Mouse (Mus musculus) B cell, adult 2 months (primary cell): ENCODE results near the gene Eme2.

ENCODE experiments used
- DNase-seq, 2 experiments: peaks; one replicate each; pipeline ENCODE4 v3.0.0; 2022

The Eme2 gene

GRCm38 (mm10) chr17:24894995-24895547, at the start of gene Eme2, which contains the start of gene Mrps34:
TSS of gene Eme2 (minus strand) at chr17:24895087.
TSS of gene Mrps34 (plus strand) at chr17:24895116.
- peak; percentile 72 to 75 for DNase-seq

GRCm38 (mm10) chr17:24943589-24943988, 48.7 kb upstream of the Eme2 start:
- peak; percentile 38 for DNase-seq

- DNase-seq = peak; percentile 23 to 29
These were observed 48.1 kb upstream of the Eme2 start for GRCm38 (mm10) chr17:24943036-24943435.

- DNase-seq = peak; percentile 68 to 74
These were observed 47.6 kb upstream of the Eme2 start for GRCm38 (mm10) chr17:24942453-24942852.

- DNase-seq = no peak
These were observed 42.4 kb upstream of the Eme2 start for GRCm38 (mm10) chr17:24937266-24937665.

- peak; percentile 98 to 99 for DNase-seq
These were observed 41.7 kb upstream of the Eme2 start, which contains the start of gene Mapk8ip3 for GRCm38 (mm10) chr17:24936259-24937237. TSS of gene Mapk8ip3 (minus strand) at chr17:24936977.

- no peak for DNase-seq
These were observed 40.8 kb upstream of the Eme2 start for GRCm38 (mm10) chr17:24935666-24936065.

GRCm38 (mm10) chr17:24934926-24935325, 40.0 kb upstream of the Eme2 start:
- no peak for DNase-seq

- no peak for DNase-seq
These were observed 38.3 kb upstream of the Eme2 start for GRCm38 (mm10) chr17:24933163-24933562.

GRCm38 (mm10) chr17:24932431-24932830, 37.5 kb upstream of the Eme2 start:
- DNase-seq = no peak

- DNase-seq = no peak
These were observed 34.6 kb upstream of the Eme2 start for GRCm38 (mm10) chr17:24929506-24929905.

- no peak for DNase-seq
These were observed 28.4 kb upstream of the Eme2 start for GRCm38 (mm10) chr17:24923246-24923645.

GRCm38 (mm10) chr17:24913984-24914383, 19.1 kb upstream of the Eme2 start:
- no peak for DNase-seq

- no peak for DNase-seq
These were observed 12.7 kb upstream of the Eme2 start for GRCm38 (mm10) chr17:24907591-24907990.

GRCm38 (mm10) chr17:24903767-24904166, 8.9 kb upstream of the Eme2 start:
- no peak for DNase-seq

- peak; percentile 46 for DNase-seq
These were observed 8.0 kb upstream of the Eme2 start for GRCm38 (mm10) chr17:24902671-24903474.

- DNase-seq = no peak
These were observed 7.2 kb upstream of the Eme2 start for GRCm38 (mm10) chr17:24902124-24902523.

- DNase-seq = no peak
These were observed 5.1 kb upstream of the Eme2 start for GRCm38 (mm10) chr17:24900014-24900413.

GRCm38 (mm10) chr17:24899153-24899552, 4.3 kb upstream of the Eme2 start:
- DNase-seq = no peak

- DNase-seq = no peak
These were observed 3.4 kb upstream of the Eme2 start for GRCm38 (mm10) chr17:24898041-24898854.

- DNase-seq = no peak
These were observed 2.7 kb upstream of the Eme2 start for GRCm38 (mm10) chr17:24897600-24897999.

GRCm38 (mm10) chr17:24896993-24897269, 2.0 kb upstream of the Eme2 start:
- DNase-seq = no peak
